In the genomic region with DNA sequence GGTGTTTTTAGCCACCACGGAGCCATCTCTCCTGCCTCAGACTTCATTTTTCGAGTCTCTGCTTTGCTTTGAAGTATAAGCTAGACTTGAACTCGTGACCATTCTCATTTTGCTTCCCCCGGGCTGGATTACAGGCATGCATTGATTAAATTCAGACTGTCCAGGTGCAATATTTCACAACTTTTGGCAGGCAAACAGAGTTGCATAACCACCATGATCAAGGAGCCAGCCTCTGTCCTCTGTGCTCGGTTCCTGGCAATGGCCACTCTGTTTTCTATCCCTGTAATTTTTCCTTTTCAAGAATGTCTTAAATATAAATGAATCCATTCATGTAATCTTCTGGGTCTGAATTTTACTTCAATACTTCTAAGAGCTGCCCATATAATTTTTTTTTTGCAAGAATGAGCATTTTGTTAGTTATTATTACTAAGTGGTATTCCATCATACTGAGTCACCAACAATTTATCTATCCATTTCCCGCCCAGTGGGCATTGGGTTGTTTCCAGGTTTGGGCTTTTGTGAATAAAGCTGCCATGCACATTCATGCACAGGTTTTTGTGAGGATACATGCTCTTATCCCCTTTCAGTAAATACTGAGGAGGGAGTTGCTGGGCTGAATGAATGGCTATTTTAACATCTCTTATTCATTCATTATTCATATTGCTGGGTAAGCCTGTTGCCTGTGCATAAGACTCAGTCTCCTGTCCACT, we compare ENCODE assay signal across 11 mouse cellular contexts.
A peak's percentile ranks its signal among the peaks of the same experiment; 100 is the strongest.
DNase-seq lines count a peak whose midpoint lies in the region; ATAC-seq and TF ChIP-seq lines count a peak whose summit lies in the region.
"Had no signal": no experiment of that assay in that cellular context is flagged by ENCODE, and none has a peak within 500 bp of the region (broad histone marks: within the 10 kb centered on the region; RNA-seq: fewer than 3 reads in every experiment).

No protein-coding gene starts in this region.

- H3K9me3 ChIP-seq in heart, embryonic 11.5 days (replicated peaks; ENCODE audit: control insufficient read depth, low read length) = no peaks in the 10 kb centered on the region
- H3K9me3 ChIP-seq: hindbrain, embryonic 10.5 days had no signal

- no peak overlapping the region for H3K9ac ChIP-seq in heart, embryonic 11.5 days (ENCODE audit: low read depth, low read length)

- H3K4me2 ChIP-seq in heart, embryonic 11.5 days = no peak overlapping the region

- 0 out of 2 replicates have a peak, but pooled peaks cover 3% of the 10 kb centered on the region for H3K36me3 ChIP-seq in heart, embryonic 11.5 days (ENCODE audit: control insufficient read depth, insufficient read depth, low read length)
- H3K36me3 ChIP-seq: hindbrain, embryonic 10.5 days had no signal

- 78% methylated on average over 6 of the region's 6 CpGs for WGBS in heart, embryonic 11.5 days (ENCODE audit: insufficient replicate concordance)
- 64% methylated on average over 6 of the region's 6 CpGs for WGBS in lung, adult 2 months

- 0 out of 2 replicates have a peak, but pooled peaks cover 3% of the 10 kb centered on the region for H3K4me1 ChIP-seq in heart, embryonic 11.5 days (ENCODE audit: control insufficient read depth, insufficient read depth, low read length)
- no peaks in the 10 kb centered on the region for H3K4me1 ChIP-seq in lung, adult 2 months (ENCODE audit: control insufficient read depth, insufficient read depth, low read length)

- no peaks in the 10 kb centered on the region for H3K27me3 ChIP-seq in heart, embryonic 11.5 days (ENCODE audit: control insufficient read depth, insufficient read depth, low read length)

- TF ChIP-seq POLR2A in lung, adult 2 months (IDR thresholded peaks at IDR 0.05; ENCODE audit: borderline replicate concordance, extremely low read depth, low read depth, low read length) = no peak

- H3K27ac ChIP-seq in heart, embryonic 11.5 days (ENCODE audit: low read depth, low read length) = no peak overlapping the region
- H3K27ac ChIP-seq: hindbrain, embryonic 10.5 days; stomach, postnatal 0 days had no signal

- peak; percentile 66 for DNase-seq in heart, adult 8-10 months (ENCODE audit: low spot score)
- peak; percentile 46 for DNase-seq in lung, adult 2 months
- no peak for DNase-seq in lung, postnatal 10 days
- DNase-seq in cerebellum, postnatal 10 days = peak; percentile 49 to 56
- peak; percentile 86 for DNase-seq in lung, postnatal 36 days
- no peak for DNase-seq in left cerebral cortex, adult 9 months (ENCODE audit: low spot score in 2 of 2)
- no peak for DNase-seq in thymus, postnatal 14 days

- no peak overlapping the region for H3K4me3 ChIP-seq in heart, embryonic 11.5 days (ENCODE audit: low read depth, low read length)
- no peak overlapping the region for H3K4me3 ChIP-seq in lung, adult 2 months (replicated peaks; ENCODE audit: extremely low read depth, low read depth, low read length)
- H3K4me3 ChIP-seq: erythroblast, embryonic 14.5 days; hindbrain, embryonic 10.5 days had no signal

- no peak for ATAC-seq in heart, embryonic 11.5 days (replicated peaks; ENCODE audit: insufficient number of reproducible peaks, low FRiP score, low TSS enrichment)

- TF ChIP-seq CTCF in lung, adult 2 months (IDR thresholded peaks at IDR 0.05; ENCODE audit: insufficient read depth, low read length) = no peak

Comparison
In these comparisons a context has a peak if more than half of its experiments do, and no peak if none do; other contexts are left out.
1. DNase-seq: peak in heart, adult 8-10 months (single experiment), lung, adult 2 months (single experiment), cerebellum, postnatal 10 days (2 of 2) and lung, postnatal 36 days (single experiment); none in lung, postnatal 10 days (single experiment), left cerebral cortex, adult 9 months (0 of 2) and thymus, postnatal 14 days (single experiment).